In genomic region chr8:54562137-54562536, GRCm38 (mm10) we compare ENCODE assay signal across 23 mouse cellular contexts. TPM values are rescaled to one million over a fixed set of nuclear protein-coding genes. Genes with fewer than 3 reads are reported as not detected.
DNase-seq lines count a peak whose midpoint lies in the region; ATAC-seq lines count a peak whose summit lies in the region.
"Had no signal": no experiment of that assay in that cellular context is flagged by ENCODE, and none has a peak within 500 bp of the region (broad histone marks: within the 10 kb centered on the region; RNA-seq: fewer than 3 reads in every experiment).

No protein-coding gene starts in this region.

- H3K27ac ChIP-seq in kidney, embryonic 15.5 days, result no peak overlapping the region
- H3K27ac ChIP-seq in hindbrain, embryonic 16.5 days (ENCODE audit: low read depth, low read length), result no peak overlapping the region
- H3K27ac ChIP-seq in forebrain, embryonic 13.5 days, result no peak overlapping the region
- H3K27ac ChIP-seq: forebrain, embryonic 12.5 days; hindbrain, embryonic 15.5 days; midbrain, embryonic 15.5 days had no signal

- H3K4me1 ChIP-seq in kidney, embryonic 15.5 days, result no peaks in the 10 kb centered on the region
- H3K4me1 ChIP-seq in hindbrain, embryonic 16.5 days (ENCODE audit: control insufficient read depth, insufficient read depth, low read depth, low read length), result no peaks in the 10 kb centered on the region
- H3K4me1 ChIP-seq in forebrain, embryonic 13.5 days, result no peaks in the 10 kb centered on the region
- H3K4me1 ChIP-seq: forebrain, embryonic 12.5 days; hindbrain, embryonic 15.5 days; midbrain, embryonic 15.5 days had no signal

- H3K27me3 ChIP-seq in kidney, embryonic 15.5 days, result no peaks in the 10 kb centered on the region
- H3K27me3 ChIP-seq in hindbrain, embryonic 16.5 days (replicated peaks; ENCODE audit: control insufficient read depth, insufficient read depth, low read length), result no peaks in the 10 kb centered on the region
- no peaks in the 10 kb centered on the region for H3K27me3 ChIP-seq in forebrain, embryonic 13.5 days
- H3K27me3 ChIP-seq: forebrain, embryonic 12.5 days; hindbrain, embryonic 15.5 days; midbrain, embryonic 15.5 days had no signal

- H3K36me3 ChIP-seq in kidney, embryonic 15.5 days, result no peaks in the 10 kb centered on the region
- H3K36me3 ChIP-seq in hindbrain, embryonic 16.5 days (ENCODE audit: control insufficient read depth, insufficient read depth, low read length), result no peaks in the 10 kb centered on the region
- H3K36me3 ChIP-seq in forebrain, embryonic 13.5 days (ENCODE audit: poor library complexity, severe bottlenecking), result no peaks in the 10 kb centered on the region
- H3K36me3 ChIP-seq: forebrain, embryonic 12.5 days; hindbrain, embryonic 15.5 days; midbrain, embryonic 15.5 days had no signal

- no peak overlapping the region for H3K4me3 ChIP-seq in kidney, embryonic 15.5 days (replicated peaks)
- H3K4me3 ChIP-seq in hindbrain, embryonic 16.5 days (ENCODE audit: low read length), result no peak overlapping the region
- no peak overlapping the region for H3K4me3 ChIP-seq in forebrain, embryonic 13.5 days
- H3K4me3 ChIP-seq: forebrain, embryonic 12.5 days; hindbrain, embryonic 15.5 days; midbrain, embryonic 15.5 days had no signal

- WGBS in kidney, embryonic 15.5 days, result 58% methylated on average over 4 of the region's 4 CpGs
- WGBS in hindbrain, embryonic 16.5 days, result 75% methylated on average over 4 of the region's 4 CpGs
- WGBS in forebrain, embryonic 13.5 days, result 82% methylated on average over 4 of the region's 4 CpGs

- no peaks in the 10 kb centered on the region for H3K9me3 ChIP-seq in kidney, embryonic 15.5 days (replicated peaks)
- H3K9me3 ChIP-seq in hindbrain, embryonic 16.5 days (ENCODE audit: control insufficient read depth, low read length), result no peaks in the 10 kb centered on the region
- H3K9me3 ChIP-seq in forebrain, embryonic 13.5 days (replicated peaks), result no peaks in the 10 kb centered on the region
- H3K9me3 ChIP-seq: forebrain, embryonic 12.5 days; hindbrain, embryonic 15.5 days; midbrain, embryonic 15.5 days had no signal

- no peak overlapping the region for H3K9ac ChIP-seq in kidney, embryonic 15.5 days
- no peak overlapping the region for H3K9ac ChIP-seq in hindbrain, embryonic 16.5 days (ENCODE audit: low read depth, low read length)
- H3K9ac ChIP-seq in forebrain, embryonic 13.5 days, result no peak overlapping the region
- H3K9ac ChIP-seq: forebrain, embryonic 12.5 days; hindbrain, embryonic 15.5 days; midbrain, embryonic 15.5 days had no signal

- peak; percentile 71 for ATAC-seq in cerebellum, adult (ENCODE audit: insufficient number of reproducible peaks, low FRiP score, low TSS enrichment)
- ATAC-seq in kidney, embryonic 15.5 days (replicated peaks; ENCODE audit: low FRiP score), result no peak
- ATAC-seq in hindbrain, embryonic 16.5 days, result no peak
- ATAC-seq in forebrain, embryonic 13.5 days, result no peak
- ATAC-seq: midbrain, embryonic 15.5 days had no signal

- DNase-seq in cerebellum, adult 9-11 months, result no peak
- peak; percentile 12 for DNase-seq in kidney, adult 9 months
- peak; percentile 14 to 29 for DNase-seq in spleen, postnatal 36 days (ENCODE audit: low spot score in 2 of 2)
- DNase-seq in spleen, adult 18-20 months, result no peak
- DNase-seq: adrenal gland, adult 8-10 months; cerebellum, adult 8-10 months; embryo, embryonic 11 days; gastrocnemius, postnatal 10 days; heart, postnatal 36 days; kidney, adult 11 months; retina, postnatal 1 day; right cerebral cortex, postnatal 4 days had no signal

- no peak overlapping the region for H3K4me2 ChIP-seq in kidney, embryonic 15.5 days
- H3K4me2 ChIP-seq in hindbrain, embryonic 16.5 days (ENCODE audit: low read length), result no peak overlapping the region
- H3K4me2 ChIP-seq in forebrain, embryonic 13.5 days, result no peak overlapping the region
- H3K4me2 ChIP-seq: forebrain, embryonic 12.5 days; heart, embryonic 11.5 days; hindbrain, embryonic 15.5 days; midbrain, embryonic 15.5 days had no signal

RNA-seq across cellular contexts. Expression of gene Spcs3, which starts 32.3 kb away (rescaled TPM):
- polyA plus RNA-seq in kidney, embryonic 15.5 days (2015; fragmentation: Nextera tagmentation; extraction: Ambion mirVana), result 95.9 and 104 TPM in 2 replicates
- 48.5 and 49.4 TPM in 2 replicates for polyA plus RNA-seq in hindbrain, embryonic 16.5 days (2015; fragmentation: Nextera tagmentation; extraction: Ambion mirVana)
- 63.4 and 71.1 TPM in 2 replicates for polyA plus RNA-seq in forebrain, embryonic 13.5 days (2015; fragmentation: Nextera tagmentation; extraction: Ambion mirVana)

RNA-seq across cellular contexts. Expression of gene Asb5, which starts 32.8 kb away (rescaled TPM):
- polyA plus RNA-seq in kidney, embryonic 15.5 days (2015; fragmentation: Nextera tagmentation; extraction: Ambion mirVana), result 4.2 and 5.3 TPM in 2 replicates
- 6.0 and 6.2 TPM in 2 replicates for polyA plus RNA-seq in hindbrain, embryonic 16.5 days (2015; fragmentation: Nextera tagmentation; extraction: Ambion mirVana)
- 6.0 and 6.9 TPM in 2 replicates for polyA plus RNA-seq in forebrain, embryonic 13.5 days (2015; fragmentation: Nextera tagmentation; extraction: Ambion mirVana)

RNA-seq across cellular contexts. Expression of gene Spata4, which starts 38.4 kb away (rescaled TPM):
- polyA plus RNA-seq in kidney, embryonic 15.5 days (2015; fragmentation: Nextera tagmentation; extraction: Ambion mirVana), result not detected in 2 replicates
- polyA plus RNA-seq in hindbrain, embryonic 16.5 days (2015; fragmentation: Nextera tagmentation; extraction: Ambion mirVana), result 0.24 TPM in 1 of 2 replicates, not detected in the other
- polyA plus RNA-seq in forebrain, embryonic 13.5 days (2015; fragmentation: Nextera tagmentation; extraction: Ambion mirVana), result not detected in 2 replicates
- polyA plus RNA-seq: heart, embryonic 11.5 days; hindbrain, embryonic 15.5 days; large intestine, adult 2 months; limb, embryonic 14.5 days; lung, embryonic 16.5 days had no signal

Comparison
In these comparisons a context has a peak if more than half of its experiments do, and no peak if none do; other contexts are left out.
1. DNase-seq: peak in kidney, adult 9 months (single experiment) and spleen, postnatal 36 days (2 of 2); none in cerebellum, adult 9-11 months (single experiment) and spleen, adult 18-20 months (0 of 2).